31 mouse cellular contexts compared by ENCODE assay signal in the genomic region with DNA sequence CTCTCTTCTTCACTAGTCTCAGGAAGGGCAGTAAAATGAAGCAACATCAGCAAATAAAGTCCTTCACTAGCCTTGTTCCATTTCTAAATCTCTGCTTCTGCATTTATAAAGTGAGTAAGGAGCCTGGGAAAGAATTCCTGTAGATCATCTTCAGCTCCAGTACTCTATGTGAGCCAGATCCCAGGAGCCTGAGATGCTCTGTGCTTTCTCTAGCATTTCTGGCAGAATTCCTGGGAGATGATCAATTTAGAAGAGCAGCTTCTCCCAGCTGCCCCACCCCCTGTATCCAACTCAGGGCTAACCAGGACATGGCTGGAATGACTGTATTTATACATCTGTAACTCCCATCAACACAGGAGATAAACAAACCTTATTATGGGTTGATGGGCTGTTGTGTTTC.
DNase-seq lines count a peak whose midpoint lies in the region; ATAC-seq and TF ChIP-seq lines count a peak whose summit lies in the region.
"Had no signal": no experiment of that assay in that cellular context is flagged by ENCODE, and none has a peak within 500 bp of the region (broad histone marks: within the 10 kb centered on the region; RNA-seq: fewer than 3 reads in every experiment).

No protein-coding gene starts in this region.

- no peaks in the 10 kb centered on the region for H3K9me3 ChIP-seq in heart, embryonic 12.5 days (replicated peaks)
- H3K9me3 ChIP-seq: intestine, embryonic 15.5 days; midbrain, embryonic 13.5 days; neural tube, embryonic 13.5 days had no signal

- H3K4me1 ChIP-seq in heart, embryonic 12.5 days (replicated peaks): no peaks in the 10 kb centered on the region
- peaks cover 9% of the 10 kb centered on the region for H3K4me1 ChIP-seq in cortical plate, adult 2 months (ENCODE audit: control insufficient read depth, insufficient read depth, low read length)
- H3K4me1 ChIP-seq: intestine, embryonic 15.5 days; midbrain, embryonic 13.5 days; neural tube, embryonic 13.5 days had no signal

- no peak overlapping the region for H3K4me2 ChIP-seq in heart, embryonic 12.5 days
- H3K4me2 ChIP-seq: intestine, embryonic 15.5 days; midbrain, embryonic 13.5 days; neural tube, embryonic 13.5 days had no signal

- TF ChIP-seq CTCF in cortical plate, adult 2 months (IDR thresholded peaks at IDR 0.05; ENCODE audit: extremely low read depth, insufficient read depth, low read length): no peak

- no peaks in the 10 kb centered on the region for H3K27me3 ChIP-seq in heart, embryonic 12.5 days (replicated peaks)
- H3K27me3 ChIP-seq: intestine, embryonic 15.5 days; midbrain, embryonic 13.5 days; neural tube, embryonic 13.5 days; Patski had no signal

- H3K36me3 ChIP-seq in heart, embryonic 12.5 days: no peaks in the 10 kb centered on the region
- H3K36me3 ChIP-seq: intestine, embryonic 15.5 days; midbrain, embryonic 13.5 days; neural tube, embryonic 13.5 days had no signal

- peak; percentile 37 for DNase-seq in heart, adult 11 months
- DNase-seq in left cerebral cortex, adult 11 months (ENCODE audit: low spot score): peak; percentile 31
- DNase-seq in left cerebral cortex, postnatal 36 days (ENCODE audit: low spot score in 2 of 2): no peak
- DNase-seq in left cerebral cortex, postnatal 25 days (ENCODE audit: low spot score in 2 of 2): peak; percentile 23 to 78
- no peak for DNase-seq in kidney, adult 11 months
- DNase-seq: adrenal gland, postnatal 10 days; cerebellum, adult 11-12 months; cerebellum, adult 9-11 months; gastrocnemius, adult 2 months; gastrocnemius, postnatal 36 days; heart, postnatal 14 days; kidney, adult 8-10 months; kidney, postnatal 4 days; liver; lung, adult 2 months; lung, postnatal 10 days; thymus, adult 2 months; thymus, postnatal 36 days had no signal

- ATAC-seq in heart, embryonic 12.5 days (ENCODE audit: insufficient number of reproducible peaks, low FRiP score): no peak
- ATAC-seq: forebrain, embryonic 16.5 days; hindbrain, embryonic 16.5 days; intestine, embryonic 15.5 days; midbrain, embryonic 13.5 days; Patski had no signal

- no peak for TF ChIP-seq POLR2A in cortical plate, adult 2 months (IDR thresholded peaks at IDR 0.05; ENCODE audit: extremely low read depth, insufficient read depth, low read length)

- intact Hi-C loops in left cerebral cortex, postnatal 36 days (cut with DNase I): loop anchor here (5.0 kb wide), 1 partner anchor 97 kb away; a partner anchor contains a TSS
- intact Hi-C loops in left cerebral cortex, postnatal 25 days (cut with DNase I): loop anchor here (1.0 to 10.0 kb wide), 3 partner anchors 83 to 264 kb away; a partner anchor contains a TSS

- H3K9ac ChIP-seq in heart, embryonic 12.5 days: no peak overlapping the region
- H3K9ac ChIP-seq: intestine, embryonic 15.5 days; liver, embryonic 14.5 days; midbrain, embryonic 13.5 days; neural tube, embryonic 13.5 days had no signal

- H3K27ac ChIP-seq in heart, embryonic 12.5 days (ENCODE audit: poor library complexity, severe bottlenecking): no peak overlapping the region
- 0 out of 2 replicates have a peak overlapping the region, but pooled peaks have one; percentile 64 for H3K27ac ChIP-seq in cortical plate, adult 2 months (ENCODE audit: insufficient read depth, low read length)
- H3K27ac ChIP-seq: gastrocnemius, adult 2 months; intestine, embryonic 15.5 days; kidney, postnatal 0 days; liver, embryonic 14.5 days; macrophage; midbrain, embryonic 13.5 days; neural tube, embryonic 13.5 days; stomach, postnatal 0 days had no signal

- H3K4me3 ChIP-seq in heart, embryonic 12.5 days: no peak overlapping the region
- H3K4me3 ChIP-seq in cortical plate, adult 2 months (ENCODE audit: insufficient read depth, low read length): no peak overlapping the region
- H3K4me3 ChIP-seq: erythroblast, embryonic 14.5 days; gastrocnemius, adult 2 months; intestine, embryonic 15.5 days; midbrain, embryonic 13.5 days; neural tube, embryonic 13.5 days had no signal

Comparison
In these comparisons a context has a peak if more than half of its experiments do, and no peak if none do; other contexts are left out.
1. DNase-seq: peak in heart, adult 11 months (single experiment), left cerebral cortex, adult 11 months (single experiment) and left cerebral cortex, postnatal 25 days (2 of 2); none in left cerebral cortex, postnatal 36 days (0 of 2) and kidney, adult 11 months (single experiment).